Mouse (Mus musculus): ENCODE measurements around the gene Arfgap3. TPM values are rescaled to one million over a fixed set of nuclear protein-coding genes. Genes with fewer than 3 reads are reported as not detected.
A peak's percentile ranks its signal among the peaks of the same experiment; 100 is the strongest.
"Not testable (repeated sequence)": the region's sequence is repeated elsewhere in the genome, so short reads cannot be mapped to it uniquely, and the experiment has no call there.

Gene Arfgap3
- total RNA-seq (2021), result 10 to 100 TPM; 11.0 to 12.2 TPM

DNA sequence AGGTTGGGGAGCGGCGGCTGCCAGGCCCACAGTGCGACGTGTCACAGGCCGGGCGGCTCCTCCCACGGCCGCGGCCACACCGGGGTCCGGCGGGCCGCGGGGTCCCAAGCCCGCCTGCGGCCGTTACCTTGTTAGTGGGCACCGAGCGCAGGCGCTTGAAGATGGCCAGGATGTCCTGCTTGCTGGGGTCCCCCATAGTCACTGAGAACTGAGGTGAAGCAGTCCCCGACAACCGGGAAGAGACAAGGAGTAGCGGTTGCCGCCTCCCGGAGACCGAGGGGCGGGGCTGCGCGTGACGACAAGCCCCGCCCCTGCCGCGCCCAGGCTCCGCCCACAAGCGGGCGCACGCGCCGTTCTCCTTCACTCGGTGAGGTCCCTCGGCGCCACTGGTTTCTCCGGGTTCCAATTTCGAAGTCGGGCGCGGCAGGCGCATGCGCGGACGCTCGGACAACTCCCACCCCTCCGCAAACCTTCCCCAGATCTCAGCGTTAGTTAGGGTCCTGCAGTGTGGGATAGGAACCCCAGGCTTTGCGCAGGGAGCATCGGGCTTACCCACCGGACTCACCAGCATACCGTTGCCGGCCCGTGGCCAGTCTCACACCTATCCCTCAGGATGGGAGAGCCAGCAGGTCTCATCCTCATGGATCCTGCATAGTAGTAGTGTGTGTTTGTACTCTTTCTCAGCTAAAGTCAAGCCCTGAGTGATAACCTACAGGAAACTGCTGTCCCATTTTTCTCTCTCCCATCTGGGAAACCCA is at the start of gene Arfgap3:
Gene Arfgap3 (minus strand): TSS at position 294 of the 758 bp plus-strand sequence.
- intact Hi-C loops (cut with DNase I), result no loop called here
- DNase-seq, result peak; percentile 96

DNA sequence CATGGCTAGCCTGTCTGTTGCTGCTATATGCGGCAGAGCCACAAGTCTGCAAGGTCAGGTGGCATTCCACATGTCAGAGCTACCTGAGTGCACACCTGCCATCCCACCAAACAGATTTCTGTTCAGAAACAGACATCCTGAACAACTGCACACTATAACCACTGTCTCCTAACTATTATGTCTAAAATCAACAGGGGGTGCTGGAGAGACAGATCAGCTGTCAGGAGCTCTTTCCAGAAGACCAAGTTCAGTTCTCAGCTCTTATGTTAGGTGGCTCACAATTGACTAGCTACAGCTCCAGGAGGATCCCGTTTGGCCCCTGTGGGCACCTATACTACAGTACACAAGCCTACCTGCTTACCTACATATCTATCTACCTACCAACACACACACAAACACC is 42.7 kb upstream of the Arfgap3 start:
- intact Hi-C loops (cut with DNase I), result loop anchor here (5.0 kb wide), 1 partner anchor 90 kb away; no protein-coding TSS in a partner anchor
- no peak for DNase-seq

DNA sequence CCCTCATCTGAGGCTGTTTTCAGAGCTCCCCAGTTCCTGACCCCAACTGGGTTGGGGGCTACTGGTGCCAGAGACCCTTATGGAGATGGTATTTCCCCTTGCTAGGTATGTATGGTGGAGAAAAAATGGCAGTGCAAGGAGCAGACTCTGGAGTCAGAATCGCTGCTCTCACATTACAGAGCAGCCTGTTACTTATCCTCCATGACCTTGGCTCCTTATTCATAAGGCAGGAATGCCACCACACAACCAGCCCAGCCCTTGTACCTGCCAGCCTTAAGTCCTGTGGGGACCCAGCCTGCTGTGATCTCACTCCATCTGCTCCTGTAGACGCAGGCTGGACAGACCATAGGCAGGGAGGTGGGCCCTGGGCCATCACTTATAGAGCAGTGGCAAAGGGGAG is 37.9 kb upstream of the Arfgap3 start:
- intact Hi-C loops (cut with DNase I), result loop anchor here (10.0 kb wide), 2 partner anchors 127 to 197 kb away; partner anchors contain the start of gene Ttll1
- no peak for DNase-seq

DNA sequence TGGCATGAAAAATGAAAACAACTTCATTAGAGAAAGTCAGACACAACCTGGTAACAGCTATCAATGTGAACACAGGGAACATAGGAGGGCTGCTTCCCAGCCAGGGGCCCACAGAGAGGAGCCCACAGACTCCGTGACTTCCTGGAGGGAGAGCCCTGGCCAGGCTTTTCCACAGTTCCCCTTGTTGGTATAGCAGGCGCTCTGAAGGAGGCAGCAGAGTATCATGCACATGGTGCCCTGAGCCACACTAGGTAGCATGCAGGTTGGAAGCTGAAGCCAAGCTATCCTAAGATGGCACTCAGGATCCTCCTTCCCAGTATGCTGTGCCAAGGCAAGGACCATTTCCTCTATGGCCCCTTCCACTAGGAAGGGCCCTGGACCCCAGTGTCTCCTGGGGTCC is 33.6 kb upstream of the Arfgap3 start:
- peak in 1 of 2 experiments; percentile 34 for DNase-seq
- intact Hi-C loops (cut with DNase I), result loop anchor here (10.0 kb wide), 2 partner anchors 131 to 201 kb away; partner anchors contain the start of gene Ttll1

DNA sequence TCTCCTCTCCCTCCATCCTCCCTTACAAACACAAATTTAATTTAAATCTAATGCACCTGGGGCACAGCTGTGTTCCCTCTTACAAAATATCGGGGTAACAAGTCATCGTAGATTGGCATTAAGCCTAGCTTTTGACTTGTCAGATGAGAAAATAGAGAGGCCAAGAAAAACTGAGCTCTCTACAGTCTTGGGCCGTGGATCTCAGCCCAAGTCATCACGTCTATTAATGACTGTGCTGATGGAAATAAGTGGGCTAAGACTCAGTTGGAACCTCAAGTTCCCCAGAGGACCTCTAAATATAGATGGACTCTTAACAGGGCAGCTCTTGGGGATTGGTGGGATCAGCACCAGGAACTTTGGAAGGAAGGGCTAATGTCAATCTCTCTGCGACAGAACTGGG is 33.1 kb upstream of the Arfgap3 start:
- intact Hi-C loops (cut with DNase I), result loop anchor here (10.0 kb wide), 2 partner anchors 132 to 202 kb away; partner anchors contain the start of gene Ttll1
- no peak for DNase-seq

DNA sequence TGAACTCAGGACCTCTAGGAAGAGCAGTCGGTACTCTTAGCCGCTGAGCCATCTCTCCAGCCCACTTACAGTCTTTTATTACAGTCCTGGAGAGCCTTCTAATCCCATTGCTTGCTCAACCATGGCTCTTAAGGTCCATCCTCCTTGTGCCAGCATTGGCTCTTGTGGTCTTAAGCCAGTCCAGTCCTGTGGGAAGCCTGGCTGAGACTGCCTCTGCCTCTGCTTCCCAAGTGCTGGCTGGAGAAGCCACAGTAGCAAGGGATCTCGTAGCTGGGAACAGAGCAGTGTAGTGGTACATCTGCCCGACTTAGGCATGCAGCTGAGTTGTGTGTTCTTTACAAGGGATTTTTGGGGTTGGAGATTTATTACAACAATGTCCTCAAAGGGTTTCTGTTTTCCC is 32.4 kb upstream of the Arfgap3 start:
- intact Hi-C loops (cut with DNase I), result loop anchor here (10.0 kb wide), 2 partner anchors 132 to 202 kb away; partner anchors contain the start of gene Ttll1
- DNase-seq, result no peak

DNA sequence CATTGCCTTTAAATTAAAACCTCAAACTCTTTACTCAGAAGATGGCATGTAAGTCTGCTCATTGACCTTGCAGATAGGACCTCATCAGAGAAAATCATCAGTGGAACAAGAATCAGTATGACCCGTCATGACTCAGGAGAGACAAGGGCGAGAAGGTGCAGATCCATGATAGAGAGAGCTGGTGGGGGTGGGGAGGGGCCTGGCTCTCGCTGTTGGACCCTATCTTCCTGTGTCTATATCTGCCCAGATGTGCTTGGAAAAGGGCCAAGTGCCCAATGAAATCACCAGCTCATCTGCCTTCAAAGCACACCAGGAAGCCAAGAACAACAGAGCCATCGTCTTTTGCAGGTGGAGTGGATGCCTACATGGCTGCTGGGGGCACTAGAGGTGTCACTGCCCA is 27.1 kb upstream of the Arfgap3 start:
- intact Hi-C loops (cut with DNase I), result no loop called here
- DNase-seq, result no peak

DNA sequence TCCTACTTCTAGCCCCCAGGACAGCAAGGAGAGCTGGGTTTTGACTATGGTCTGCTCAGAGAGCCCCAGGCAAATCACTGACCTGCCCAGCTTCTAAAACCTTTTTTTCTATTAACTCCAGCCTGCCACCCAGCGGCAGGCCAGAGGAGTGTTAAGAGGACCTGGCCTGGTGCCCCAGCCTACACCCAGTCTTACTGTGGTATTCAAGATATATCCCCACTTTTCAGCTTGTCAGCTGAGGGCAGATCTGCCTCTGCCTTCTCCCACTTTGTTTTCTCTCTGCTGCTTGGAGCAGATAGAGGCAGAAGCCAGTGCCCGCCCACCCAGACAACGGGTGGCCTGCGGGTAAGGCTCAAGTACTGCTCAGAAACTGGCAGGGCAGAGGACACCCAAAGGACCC is 25.1 kb upstream of the Arfgap3 start:
- intact Hi-C loops (cut with DNase I), result no loop called here
- DNase-seq, result peak; percentile 76 to 78

DNA sequence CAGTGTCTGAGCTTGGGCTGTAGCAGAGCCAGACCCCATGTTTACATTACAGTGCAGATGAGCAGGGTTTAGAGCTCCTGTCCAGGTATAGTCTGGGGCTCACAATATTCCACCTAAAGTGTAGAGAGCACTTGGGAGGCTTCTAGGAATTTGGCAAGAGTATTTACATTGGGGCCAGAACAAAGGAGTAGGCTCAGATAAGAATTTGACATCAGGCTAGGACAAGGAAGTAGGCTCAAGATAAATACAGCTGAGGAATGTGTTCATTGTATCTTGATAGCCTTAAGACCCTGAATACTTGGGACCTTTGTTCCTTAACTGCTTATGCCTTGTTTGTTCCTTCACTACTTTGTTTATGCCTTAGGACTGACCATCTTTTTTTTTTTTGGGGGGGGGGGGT is 24.0 kb upstream of the Arfgap3 start:
- intact Hi-C loops (cut with DNase I), result no loop called here
- no peak for DNase-seq

DNA sequence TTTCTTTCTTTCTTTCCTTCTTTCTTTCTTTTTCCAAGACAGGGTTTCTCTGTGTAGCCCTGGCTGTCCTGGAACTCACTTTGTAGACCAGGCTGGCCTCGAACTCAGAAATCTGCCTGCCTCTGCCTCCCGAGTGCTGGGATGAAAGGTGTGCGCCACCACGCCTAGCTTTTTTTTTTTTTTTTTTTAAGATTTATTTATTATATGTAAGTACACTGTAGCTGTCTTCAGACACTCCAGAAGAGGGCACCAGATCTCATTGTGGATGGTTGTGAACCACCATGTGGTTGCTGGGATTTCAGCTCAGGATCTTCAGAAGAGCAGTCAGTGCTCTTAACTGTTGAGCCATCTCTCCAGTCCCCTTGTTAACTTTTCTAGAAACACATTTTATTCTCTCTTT is 18.7 kb upstream of the Arfgap3 start:
- intact Hi-C loops (cut with DNase I), result not testable (repeated sequence)

DNA sequence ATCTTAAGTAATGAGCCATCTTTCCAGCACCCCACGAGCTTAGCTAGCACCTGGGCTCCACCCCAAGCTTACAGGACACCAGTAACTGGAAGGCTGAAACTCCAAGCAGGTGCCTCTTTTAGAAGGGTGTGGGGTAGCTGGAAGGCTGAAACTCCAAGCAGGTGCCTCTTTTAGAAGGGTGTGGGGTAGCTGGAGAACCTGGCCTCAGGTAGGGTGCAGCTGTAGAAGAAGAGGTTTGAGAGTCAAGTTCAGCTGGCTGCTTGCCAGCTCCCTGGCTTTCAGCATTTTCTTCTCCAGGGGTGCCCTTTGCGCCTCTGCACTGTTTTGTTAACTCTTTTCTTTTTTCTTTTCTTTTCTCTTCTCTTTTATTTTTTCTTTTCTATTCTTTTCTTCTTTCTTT is 18.2 kb upstream of the Arfgap3 start:
- no peak for DNase-seq
- intact Hi-C loops (cut with DNase I), result no loop called here

More for the DNA sequence above, 18.7 kb upstream of the Arfgap3 start:
- DNase-seq, result not testable (repeated sequence)

DNA sequence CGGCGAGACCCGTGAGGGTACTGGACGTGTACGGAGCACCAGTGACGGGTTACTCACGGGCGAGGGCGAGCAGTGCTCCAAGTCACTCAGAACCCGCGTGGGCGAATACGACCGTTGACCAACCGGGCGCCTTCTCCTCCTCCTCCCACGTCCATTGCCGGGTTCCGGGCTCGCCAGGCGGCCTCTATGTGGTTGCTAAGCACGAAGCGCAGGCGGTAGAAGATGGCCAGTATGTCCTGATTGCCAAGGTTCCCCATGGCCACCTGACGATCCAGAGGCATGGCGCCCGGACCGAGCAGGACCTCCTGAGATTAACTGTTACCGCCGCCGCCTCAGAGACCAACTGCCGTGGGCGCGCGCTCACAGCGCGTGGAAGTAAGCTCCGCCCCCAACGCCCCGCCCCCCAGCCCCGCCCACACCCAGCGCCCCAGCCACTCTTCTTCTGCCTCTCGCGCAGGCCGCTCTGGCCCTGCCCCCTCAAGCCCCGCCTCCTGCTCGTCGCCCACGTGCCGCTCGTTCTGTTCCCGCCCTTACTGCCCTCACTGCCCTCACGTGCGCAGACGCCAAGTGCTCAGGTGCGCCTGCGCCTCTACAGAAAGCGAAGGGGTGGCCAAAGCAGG is 17.0 kb upstream of the Arfgap3 start:
- peak; percentile 61 to 62 for DNase-seq
- intact Hi-C loops (cut with DNase I), result no loop called here

DNA sequence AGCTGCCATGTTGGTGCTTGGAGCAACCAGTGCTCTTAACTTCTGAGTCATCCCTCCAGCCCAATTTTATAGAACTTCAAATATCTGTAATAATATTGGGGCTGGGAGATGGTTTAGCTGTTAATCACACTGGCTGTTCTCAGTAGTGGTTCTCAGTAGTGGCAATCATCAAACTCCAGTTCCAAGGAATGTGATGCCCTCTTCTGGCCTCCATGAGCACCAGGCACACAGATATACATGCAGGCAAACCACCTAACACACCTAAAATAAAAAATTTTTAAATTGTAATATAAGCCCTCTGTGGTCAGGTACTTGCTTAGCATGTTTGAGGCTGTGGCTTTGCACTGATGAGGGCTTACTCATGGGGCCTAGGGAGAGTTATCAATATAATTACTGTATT is 15.7 kb upstream of the Arfgap3 start:
- intact Hi-C loops (cut with DNase I), result no loop called here
- no peak for DNase-seq

DNA sequence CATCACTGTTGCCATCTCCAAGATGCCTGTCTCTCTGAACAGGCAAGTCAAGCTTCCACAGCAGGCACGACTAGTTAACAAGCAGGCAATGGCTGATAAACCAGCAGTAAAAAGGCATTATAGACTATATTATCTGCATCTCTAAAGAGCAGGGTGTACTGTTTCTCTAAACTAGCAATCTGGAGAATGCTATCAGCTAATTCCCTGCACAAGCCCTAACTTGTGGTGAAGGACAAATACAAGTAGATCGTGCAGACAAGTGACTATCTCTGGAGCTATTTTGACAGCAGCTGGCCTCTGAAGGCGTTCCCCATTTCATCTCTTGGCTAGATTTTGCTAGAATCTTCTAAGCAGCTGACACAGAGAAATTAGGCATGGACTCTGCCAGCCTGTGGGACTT is 14.1 kb upstream of the Arfgap3 start:
- intact Hi-C loops (cut with DNase I), result no loop called here
- DNase-seq, result no peak

DNA sequence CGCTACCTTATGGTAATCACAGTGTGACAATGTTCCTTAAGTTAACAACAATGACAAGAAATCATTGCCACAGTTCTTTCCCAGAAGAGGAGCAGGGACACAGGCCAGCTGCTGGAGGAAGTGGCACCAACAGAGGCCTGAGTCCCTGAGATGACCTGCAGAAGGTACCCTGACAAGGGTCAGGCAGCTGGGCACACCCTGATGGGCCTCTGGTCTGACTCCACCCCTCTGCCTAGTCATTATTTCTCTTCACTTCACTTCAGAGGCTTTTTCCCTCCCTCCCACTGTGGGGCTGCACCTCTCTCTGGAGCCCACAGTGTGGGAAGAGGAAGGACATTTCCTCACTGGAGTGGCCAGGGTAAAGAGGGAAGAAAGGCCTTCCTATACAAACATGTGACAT is 12.8 kb upstream of the Arfgap3 start:
- DNase-seq; intact Hi-C loops (cut with DNase I): not testable (repeated sequence)

DNA sequence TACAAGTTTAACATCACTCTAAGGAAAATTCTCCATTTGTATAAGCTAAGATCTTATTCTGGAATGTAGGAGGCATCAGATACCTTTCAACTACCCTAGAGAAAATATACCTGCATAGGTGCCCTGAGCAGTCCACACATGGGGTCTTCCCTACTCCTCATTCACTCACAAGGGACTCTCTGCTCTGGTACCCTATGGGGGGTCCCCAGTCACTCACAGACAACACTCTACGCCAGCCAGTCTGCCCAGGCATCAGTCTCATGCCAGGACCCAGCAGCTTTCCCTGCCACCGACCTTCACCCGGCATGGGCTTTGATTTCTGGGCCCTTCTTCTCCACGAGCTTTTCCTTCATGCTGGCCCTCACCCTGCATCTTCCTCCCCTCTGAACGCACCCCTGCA is 10.9 kb upstream of the Arfgap3 start:
- intact Hi-C loops (cut with DNase I); DNase-seq: not testable (repeated sequence)

DNA sequence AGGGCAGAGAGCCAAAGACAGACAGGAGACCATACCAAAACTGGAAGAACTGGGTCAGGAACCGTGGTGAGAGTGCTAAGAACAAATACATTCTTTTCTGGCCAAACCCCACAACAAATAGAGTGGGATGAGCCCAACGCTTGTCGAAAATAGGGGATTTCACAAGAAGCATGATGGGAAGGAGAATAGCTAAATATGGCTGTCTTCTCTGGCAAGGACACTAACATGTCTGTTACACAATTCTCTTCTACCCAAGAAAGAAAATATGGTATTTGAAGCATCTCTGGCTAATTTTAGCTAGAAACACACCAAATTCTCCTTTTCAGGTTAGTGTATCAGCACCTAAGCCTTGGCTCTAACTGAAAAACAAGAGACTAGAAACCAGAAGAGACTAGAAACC is 10.1 kb upstream of the Arfgap3 start:
- intact Hi-C loops (cut with DNase I), result no loop called here
- DNase-seq, result no peak

DNA sequence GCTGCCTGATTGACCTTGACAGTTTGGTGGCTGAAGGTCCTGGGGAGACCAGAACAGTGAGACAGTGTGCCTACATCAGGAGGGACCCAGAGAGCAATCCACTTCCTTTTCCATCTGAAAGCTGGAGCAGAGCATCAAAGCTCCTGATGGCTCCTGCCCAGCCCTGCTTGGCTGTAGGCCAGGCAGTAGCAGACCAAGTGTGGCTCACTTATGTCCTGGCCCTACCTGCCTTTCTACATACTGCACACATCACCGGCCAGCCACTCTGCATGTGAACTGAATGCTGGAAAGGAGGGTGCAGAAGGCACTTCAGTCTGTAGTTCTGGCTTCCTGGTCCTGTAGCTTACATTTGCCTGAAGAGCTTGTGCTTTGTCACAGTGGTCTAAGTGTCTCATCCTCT is 8.4 kb upstream of the Arfgap3 start:
- no peak for DNase-seq
- intact Hi-C loops (cut with DNase I), result no loop called here

DNA sequence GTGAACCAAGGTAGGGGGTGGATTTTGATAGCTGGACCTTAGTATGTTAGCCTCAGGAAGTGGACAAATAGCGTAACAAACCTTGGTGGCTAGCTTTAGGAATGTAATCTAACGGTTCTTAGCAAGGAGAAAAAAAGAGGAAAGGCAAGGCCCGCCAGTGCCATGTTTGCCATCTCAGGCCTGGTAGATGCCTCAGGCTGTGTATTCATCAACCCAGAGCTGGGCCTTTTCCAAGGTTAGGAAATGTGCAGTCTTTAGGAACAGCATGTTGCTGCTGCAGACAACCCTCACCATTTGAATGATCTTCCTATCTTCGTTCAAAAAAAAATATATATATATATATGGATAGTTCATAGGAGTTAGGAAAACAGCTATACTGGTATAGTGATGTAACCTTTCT is 1.5 kb upstream of the Arfgap3 start:
- DNase-seq, result no peak
- intact Hi-C loops (cut with DNase I), result no loop called here

DNA sequence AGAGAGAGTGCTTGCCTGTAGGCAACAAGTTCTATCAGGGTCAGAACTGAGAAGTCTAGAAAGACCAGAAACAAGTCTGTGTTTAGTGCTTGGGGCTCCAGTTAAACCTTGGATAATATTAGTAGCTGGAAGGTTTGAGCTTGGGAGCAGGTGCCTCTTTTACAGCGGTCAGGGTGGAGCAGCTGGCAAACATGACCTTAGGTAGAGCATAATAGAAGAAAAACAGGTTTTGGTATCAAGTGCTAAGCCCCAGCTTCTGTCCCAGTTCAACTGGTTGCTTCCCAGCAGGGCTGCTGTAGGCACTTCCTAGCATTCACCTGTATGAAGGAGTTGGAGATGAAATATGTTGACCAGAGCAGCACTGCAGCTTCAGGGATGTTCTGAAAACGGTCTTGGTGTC is 812 bp upstream of the Arfgap3 start:
- intact Hi-C loops (cut with DNase I), result no loop called here
- no peak for DNase-seq

DNA sequence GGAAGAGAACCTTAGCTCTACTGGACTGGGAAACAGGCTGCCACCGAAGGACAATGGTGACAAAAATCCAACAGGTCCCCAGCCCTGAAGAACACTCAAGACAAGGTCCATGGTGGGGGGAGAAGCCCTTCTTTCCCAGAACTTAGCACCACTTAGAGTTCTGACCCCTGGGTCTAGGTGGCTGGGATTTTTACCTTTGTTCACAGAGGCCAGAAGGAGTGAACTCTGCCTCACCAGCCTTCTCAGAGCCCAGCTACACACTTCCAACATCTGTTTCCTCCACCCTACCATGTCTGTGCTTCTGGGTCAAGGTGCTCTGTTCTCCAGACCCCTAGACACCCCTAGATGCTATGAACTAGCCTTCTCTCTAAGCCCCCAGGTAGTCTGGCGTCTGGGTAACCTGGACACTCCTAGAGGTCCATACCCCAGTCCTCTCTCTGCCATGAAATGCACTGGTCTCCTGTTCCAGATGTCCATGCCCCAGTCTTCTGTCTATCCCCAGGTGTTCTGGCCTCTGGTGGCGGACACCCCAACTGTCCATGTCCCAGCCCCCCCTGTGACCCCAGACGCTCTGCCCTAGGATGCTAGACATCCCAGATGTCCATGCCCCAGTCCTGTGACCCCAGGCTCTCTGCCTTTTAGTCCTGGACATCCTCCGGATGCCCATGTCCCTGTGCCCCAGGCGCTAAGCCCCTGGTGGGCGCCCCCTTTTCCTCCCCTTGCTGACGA is 658 bp downstream of the Arfgap3 start:
- intact Hi-C loops (cut with DNase I), result no loop called here
- DNase-seq, result no peak

Data from heart, postnatal 36 days (tissue).